Mouse (Mus musculus): ENCODE measurements around the gene Gm14409. TPM values are rescaled to one million over a fixed set of nuclear protein-coding genes. Genes with fewer than 3 reads are reported as not detected.

Gene Gm14409
- polyA plus RNA-seq (2012; ENCODE audit: low replicate concordance), result not detected in 2 replicates

DNA sequence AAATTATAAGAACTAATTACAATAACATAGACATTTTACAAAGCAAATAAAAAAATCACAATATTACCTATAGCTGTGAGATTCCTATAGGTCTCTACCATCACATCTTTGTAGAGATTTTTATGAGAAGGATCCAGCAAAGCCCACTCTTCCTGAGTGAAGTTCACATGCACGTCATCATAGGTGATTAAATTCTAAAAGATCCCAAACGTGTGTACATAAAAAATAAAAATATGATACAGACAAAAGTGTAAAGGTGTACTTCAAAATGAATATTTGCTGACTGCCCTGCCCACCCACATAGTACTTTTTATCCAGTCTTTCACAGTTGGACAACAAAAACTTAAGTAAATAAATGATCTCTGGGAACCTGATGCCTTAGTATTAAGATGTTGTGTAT, at the start of gene Gm14409:
TSS of gene Gm14409 (minus strand) at position 101 of the 400 bp plus-strand sequence.

Other genes with a start within 250 kb of the Gm14409 start
- gene Gm14401, start 192.7 kb downstream of the Gm14409 start, polyA plus RNA-seq (2012; ENCODE audit: low replicate concordance), result not detected in 2 replicates
- gene Gm14410, start 60.6 kb downstream of the Gm14409 start, polyA plus RNA-seq (2012; ENCODE audit: low replicate concordance), result 0.36 and 1.8 TPM in 2 replicates
- not detected in 2 replicates for gene Gm14412, start 57.3 kb upstream of the Gm14409 start, polyA plus RNA-seq (2012; ENCODE audit: low replicate concordance)
- not detected in 2 replicates for gene Gm14418, start 131.3 kb upstream of the Gm14409 start, polyA plus RNA-seq (2012; ENCODE audit: low replicate concordance)
- 0.09 and 0.28 TPM in 2 replicates for gene Zfp970, start 197.7 kb upstream of the Gm14409 start, polyA plus RNA-seq (2012; ENCODE audit: low replicate concordance)
- not detected in 2 replicates for gene Gm14403, start 231.2 kb upstream of the Gm14409 start, polyA plus RNA-seq (2012; ENCODE audit: low replicate concordance)

Measured in hematopoietic multipotent progenitor cell, adult 10-12 weeks (in vitro differentiated cells).